Mouse (Mus musculus) hematopoietic stem cell, adult 5-6 weeks (primary cell): ENCODE measurements at regions not wholly inside any gene's neighbourhood (a gene's known extent, or its start where the extent isn't known, plus 50 kb on each side); places are given as distances from the start of the nearest gene placed in this dataset.

ENCODE experiments used
- ATAC-seq, 2 experiments: fragments of 125-278 bp in 1 of 2; replicated peaks in 1 of 2; 2 replicates each; pipeline ENCODE4 v1.8.0; 2016 to 2017; ENCODE audit warnings: inconsistent platforms in 2 of 2, mild to moderate bottlenecking in 2 of 2, moderate number of reproducible peaks in 2 of 2, low read depth in 1 of 2, moderate TSS enrichment in 1 of 2; ENCODE audit not compliant: low FRiP score in 2 of 2, poor library complexity in 2 of 2, severe bottlenecking in 2 of 2, insufficient read depth in 1 of 2, low TSS enrichment in 1 of 2

DNA sequence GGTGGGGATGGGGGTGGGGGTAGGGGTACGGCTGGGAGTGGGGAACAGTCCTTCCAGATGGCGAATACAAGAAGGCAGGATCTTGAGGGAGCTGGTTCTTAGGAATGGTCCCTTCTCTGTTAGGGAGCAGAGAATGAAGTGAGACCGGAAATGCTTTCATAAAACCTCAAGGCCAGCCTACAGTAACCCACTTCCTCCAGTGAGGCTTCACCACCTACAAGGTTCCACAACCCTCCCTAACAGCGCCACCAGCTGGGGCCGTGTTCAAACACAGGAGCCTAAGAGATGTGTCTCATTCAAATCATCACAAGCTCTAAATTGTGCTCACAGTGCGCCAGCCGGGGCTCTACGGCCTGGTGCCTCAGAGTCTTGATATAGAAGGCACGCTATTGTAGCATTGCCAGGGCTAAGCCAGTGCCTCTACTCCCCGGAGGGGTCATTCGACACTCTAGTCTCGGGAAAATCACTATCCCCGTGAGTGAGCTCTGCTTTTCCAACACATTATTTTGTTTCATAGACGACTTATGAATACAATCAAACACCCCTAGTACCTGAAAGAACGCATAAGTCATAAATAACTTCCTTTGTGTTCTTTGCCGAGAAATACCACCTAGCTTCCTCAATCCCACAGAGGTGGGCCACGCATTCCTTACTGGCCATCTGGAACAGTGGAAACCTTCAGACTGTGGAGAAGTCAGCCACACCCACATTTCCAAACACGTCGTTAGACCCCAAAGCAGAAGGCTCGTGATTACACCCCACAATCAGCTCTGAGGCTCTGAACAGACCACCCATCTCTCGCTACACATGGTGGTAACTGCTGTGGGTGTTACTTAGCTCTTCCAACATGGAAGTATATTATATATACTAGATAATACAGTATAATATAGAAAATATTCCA, 209.3 kb upstream of the Tgfbr2 start:
- peak; percentile 92 to 96 for ATAC-seq

DNA sequence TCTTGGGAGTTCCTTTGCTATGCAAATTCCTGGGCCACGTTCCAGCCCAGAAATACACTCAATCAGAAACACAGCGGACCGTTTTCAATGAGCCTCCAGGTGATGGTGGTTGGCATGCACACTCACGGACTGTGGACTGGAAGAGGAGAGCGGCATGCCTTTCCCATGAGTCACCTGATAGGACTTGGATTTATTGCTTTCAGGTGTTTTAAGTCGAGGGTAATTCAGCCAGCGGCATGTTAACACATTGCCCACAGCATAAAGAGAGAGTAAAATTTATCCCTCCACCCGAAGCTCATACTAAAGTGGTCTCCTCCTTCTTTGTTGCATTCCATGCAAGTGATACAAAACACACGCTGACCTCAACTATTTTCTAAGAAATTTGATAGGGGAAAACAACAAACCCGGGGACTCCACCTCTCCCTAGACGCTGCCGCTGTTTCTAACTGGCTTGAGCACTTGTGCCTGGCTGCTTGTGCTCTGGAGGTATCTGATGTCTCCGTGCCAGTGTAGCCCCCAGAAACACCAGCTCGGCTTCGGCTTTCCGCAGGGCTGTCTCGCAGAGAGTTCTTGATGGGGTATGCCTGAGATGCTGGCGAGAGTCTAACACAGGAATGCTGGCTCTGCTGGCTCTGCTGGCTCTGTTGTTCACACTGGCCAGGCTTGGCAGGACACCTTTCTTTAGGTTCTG, 208.4 kb upstream of the Tgfbr2 start:
- 0 out of 4 replicates have a peak, but pooled peaks have one; percentile 0 to 15 for ATAC-seq

DNA sequence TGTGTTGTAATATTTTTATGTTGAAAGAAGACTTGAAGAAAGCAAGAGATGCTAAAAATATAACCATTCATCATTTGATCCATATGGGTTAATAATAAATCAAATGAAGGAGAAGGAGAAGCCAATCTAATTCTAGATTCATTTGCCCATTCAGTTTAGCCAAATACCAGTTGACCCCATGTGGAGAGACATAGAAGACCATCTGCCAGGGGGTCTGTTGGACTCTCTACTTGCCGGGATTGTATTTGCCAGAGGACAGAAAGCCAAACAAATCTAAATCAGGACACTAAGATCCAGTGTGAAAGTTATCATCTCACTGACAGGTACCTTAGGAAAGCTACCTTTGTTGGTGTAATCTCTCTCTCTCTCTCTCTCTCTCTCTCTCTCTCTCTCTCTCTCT, 202.5 kb upstream of the Tgfbr2 start:
- no peak for ATAC-seq

DNA sequence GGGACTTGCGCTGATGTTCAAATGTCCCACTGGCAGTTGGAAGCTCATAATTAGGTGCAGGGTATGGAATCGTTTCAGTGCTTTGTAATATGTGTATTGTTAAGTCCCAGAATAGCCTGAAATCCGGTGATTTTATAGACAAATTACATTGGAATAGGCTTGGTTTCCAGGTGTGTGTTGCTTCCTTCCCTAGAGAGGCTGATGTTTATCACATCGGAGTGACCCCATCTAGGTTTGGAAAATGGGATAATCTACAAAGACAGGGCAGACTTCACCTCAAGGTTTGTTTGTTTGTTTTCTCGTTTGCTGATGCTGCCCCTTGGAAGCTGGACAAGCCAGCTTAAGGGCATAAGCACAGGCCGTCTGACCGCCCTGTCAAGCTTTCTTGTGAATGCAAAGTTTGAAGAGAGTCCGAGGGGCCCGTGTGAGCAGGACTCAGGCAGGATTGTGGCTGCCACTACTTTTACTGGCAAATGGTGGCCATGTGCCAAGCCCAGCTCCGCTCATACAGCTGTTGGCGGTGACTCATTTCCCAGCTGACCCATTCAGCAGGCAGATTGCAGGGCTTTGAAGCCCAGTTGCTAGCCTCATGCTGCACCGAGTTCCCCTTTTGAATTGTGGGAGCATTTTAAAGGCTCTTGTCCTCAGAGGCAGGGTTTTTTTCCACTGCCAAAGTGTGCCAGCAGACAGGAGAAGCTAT, 200.6 kb upstream of the Tgfbr2 start:
- ATAC-seq: peak; percentile 97 to 98

DNA sequence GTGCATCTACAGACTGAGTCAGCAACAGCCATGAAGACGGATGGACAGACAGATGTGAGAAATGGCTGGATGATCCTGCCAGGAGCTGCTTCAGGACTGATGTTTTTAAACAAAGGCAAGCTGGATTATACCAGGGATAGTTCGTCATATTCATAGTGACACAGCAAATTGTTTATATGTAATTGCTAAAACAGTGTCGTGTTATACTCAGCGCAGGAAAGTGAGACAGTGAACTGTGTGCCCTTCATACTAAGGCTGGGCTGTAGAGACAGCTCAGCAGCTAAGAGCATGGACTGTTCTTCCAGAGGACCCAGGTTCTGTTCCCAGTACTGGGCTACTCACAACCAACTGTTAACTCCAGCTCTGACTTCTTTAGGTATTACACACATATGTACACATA, 199.2 kb upstream of the Tgfbr2 start:
- no peak for ATAC-seq

DNA sequence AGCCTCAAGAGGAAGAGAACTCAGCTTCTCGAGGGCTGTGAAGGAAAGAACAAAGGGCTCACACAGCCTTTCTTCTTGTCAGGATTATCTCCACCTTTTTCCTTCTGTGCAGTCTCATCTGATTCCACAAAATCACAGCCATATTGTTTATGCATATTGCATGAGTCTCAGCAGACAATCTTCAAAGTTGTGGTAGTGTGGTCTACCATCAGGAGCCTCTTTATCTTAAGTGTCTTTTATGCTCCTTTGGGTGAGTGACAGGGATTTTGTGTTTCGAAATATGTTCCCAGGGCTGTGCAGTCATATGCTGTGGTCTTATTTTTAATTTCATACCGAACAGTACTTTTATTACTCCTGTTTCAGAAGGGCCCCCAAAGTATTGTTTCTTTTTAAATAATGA, 198.2 kb upstream of the Tgfbr2 start:
- ATAC-seq: no peak

DNA sequence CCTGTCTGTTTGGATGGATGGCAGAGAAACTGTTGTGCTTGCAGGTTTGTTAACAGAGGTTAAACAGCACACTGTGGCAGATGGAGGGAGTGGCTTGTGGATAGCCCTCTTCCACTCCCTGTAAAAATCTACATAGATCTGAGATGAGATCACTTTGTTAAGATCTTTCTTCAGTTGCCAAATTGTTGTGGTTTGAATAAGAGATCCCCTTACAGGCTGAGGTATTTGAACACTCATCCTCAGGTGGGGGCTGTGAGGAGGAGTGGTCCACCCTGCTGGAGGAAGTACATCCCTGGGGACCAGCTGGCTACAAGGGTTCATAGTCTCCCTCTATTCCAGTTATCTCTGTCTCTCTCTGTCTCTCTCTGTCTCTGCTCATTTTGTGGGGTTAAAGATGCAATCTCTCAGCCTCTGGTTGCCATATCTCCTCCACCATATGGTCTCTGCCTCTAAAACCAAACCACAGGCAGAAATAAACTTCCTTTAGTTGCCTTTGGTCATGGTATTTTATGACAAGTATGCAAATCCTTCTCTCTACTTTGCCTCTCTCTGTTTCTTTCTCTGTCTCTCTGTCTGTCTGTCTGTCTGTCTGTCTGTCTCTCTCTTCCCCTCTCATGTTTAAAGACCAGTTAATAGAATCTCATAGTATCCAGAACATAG, 194.0 kb upstream of the Tgfbr2 start:
- ATAC-seq: peak; percentile 66 to 74

DNA sequence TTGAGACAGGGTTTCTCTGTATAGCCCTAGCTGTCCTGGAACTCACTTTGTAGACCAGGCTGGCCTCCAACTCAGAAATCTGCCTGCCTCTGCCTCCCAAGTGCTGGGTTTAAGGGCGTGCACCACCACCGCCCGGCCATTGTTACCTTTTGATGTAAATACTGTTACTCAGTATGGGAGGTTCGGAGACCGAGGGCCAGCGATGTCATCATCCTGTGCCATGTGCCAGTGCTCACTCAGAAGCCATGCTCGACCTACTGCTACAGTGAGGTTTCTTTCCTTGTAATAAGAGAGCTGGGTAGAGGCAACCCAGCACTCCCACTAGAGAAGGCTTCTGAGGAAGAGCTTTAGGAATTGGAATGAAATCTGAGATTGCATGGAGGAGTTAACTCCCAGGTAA, 191.6 kb upstream of the Tgfbr2 start:
- ATAC-seq: no peak

DNA sequence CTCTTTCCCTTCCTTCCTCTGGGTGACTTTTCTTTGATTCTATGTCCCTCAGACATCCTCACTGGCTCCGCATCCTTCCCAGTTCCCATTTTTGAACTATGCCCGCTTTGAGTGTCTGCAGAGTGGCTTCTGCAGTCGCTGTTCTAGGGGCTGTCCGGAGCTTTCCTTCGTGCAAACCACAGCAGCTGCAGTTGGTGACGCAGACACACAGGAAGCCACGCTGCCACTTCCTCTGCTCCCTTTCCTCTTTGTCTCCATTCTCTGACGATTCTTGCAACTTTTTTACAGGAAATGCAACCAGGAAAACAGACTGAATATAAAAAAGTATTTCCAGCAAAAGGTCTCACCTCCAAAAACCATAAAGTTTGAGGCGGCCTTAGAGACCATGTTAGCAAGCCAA, 191.0 kb upstream of the Tgfbr2 start:
- ATAC-seq: peak; percentile 83 to 87

DNA sequence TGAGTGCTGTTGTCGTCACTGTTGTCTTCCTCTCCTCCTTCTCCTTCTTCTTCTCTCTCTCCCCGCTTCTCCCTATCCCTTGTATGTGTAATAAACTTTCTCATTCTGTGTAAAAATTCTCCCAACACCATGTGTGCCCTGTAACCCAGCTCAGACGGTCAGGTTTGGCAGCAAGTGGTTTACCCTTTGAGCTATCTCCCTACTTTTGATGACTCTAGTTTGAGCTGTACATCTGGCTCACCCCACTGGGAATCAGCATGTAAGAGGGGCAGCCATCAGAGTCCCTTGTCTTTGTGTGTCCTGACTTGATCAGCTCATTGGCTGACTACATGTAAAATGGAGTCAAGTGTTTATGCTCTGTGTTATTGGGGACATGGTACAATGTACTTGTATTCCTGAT, 190.5 kb upstream of the Tgfbr2 start:
- peak; percentile 2 to 15; a peak in 3 of 4 replicates for ATAC-seq

DNA sequence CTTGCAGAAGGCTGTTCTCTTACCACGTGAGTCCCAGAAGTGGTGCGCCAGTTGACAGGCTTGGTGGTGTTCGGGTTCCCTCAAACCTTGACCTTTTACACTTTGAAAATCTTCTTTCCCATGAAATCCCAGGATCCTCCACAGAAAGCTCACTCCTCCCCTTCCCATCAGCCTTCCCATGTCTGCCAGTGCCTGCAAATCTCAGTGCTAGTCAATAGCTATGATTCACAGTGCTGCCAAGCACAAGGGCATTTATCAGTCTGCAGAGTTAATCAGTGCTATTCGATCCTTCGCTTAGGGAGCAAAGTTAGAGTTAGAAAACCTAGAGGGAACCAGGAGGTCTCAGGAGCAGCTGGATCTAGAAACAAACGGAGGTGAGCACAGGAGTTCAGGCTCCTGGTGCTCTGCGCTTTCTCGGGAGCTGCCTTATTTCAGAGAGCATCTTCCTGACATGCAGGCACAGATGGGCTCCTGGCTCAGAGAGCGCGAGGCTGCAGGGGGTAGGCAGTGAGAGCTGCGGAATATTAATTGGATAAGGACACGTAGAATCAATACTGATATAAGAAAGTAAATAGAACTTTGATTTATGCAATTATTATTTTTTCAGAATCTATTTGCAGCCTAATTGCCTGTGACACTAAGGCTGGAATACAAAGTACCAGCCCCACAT, 190.0 kb upstream of the Tgfbr2 start:
- no peak for ATAC-seq

DNA sequence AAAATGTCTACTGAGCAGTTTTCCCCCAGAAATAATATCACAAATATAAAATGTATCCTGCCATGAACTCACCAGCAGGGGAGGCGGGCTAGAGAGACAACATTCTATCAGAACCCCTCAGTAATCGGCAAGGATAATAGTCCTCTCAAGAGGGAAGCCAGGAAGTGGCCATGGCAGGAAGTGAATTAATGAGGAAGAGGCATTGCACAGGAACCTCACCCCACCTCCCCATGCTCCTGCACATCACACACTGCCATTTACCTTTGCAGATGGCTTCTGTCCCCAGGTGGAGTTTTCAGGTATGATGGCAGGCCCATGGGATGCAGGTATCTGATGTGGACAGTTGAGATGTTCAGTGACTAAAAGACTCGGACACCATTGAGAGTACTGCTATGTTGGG, 185.9 kb upstream of the Tgfbr2 start:
- peak in 1 of 2 experiments; percentile 31; a peak in 1 of 4 replicates for ATAC-seq

DNA sequence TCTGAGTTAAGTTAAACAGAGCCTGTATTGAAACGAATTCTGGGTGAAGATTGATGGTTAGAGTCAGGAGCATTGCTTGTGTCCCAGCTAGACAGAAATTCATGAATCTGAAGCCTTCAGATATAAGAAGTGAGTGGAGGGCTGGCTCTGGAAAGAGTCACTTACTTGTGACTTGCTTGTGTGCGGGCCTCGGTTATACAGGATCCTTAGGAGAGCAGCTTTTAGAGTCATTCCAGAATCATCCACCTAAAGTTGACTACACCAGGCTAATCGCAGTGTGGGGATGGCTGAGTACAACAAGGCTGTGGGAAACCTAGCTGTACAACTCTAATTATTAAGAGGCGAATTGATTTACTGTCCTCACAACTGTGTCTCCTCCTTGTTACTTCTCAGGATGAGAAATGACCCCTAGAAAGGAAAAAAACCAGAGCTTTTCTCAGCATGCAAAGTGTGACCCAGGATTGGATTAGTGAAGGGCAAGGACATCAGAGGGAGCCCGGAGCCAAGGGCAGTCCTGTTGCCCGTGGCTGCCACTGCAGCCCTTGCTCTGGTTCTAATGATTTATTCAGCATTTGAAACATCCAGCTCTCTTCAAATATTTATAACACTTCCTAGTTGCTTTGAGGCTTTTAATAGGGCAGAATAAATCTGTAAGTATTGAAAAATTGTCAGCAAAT, 179.0 kb upstream of the Tgfbr2 start:
- no peak for ATAC-seq

DNA sequence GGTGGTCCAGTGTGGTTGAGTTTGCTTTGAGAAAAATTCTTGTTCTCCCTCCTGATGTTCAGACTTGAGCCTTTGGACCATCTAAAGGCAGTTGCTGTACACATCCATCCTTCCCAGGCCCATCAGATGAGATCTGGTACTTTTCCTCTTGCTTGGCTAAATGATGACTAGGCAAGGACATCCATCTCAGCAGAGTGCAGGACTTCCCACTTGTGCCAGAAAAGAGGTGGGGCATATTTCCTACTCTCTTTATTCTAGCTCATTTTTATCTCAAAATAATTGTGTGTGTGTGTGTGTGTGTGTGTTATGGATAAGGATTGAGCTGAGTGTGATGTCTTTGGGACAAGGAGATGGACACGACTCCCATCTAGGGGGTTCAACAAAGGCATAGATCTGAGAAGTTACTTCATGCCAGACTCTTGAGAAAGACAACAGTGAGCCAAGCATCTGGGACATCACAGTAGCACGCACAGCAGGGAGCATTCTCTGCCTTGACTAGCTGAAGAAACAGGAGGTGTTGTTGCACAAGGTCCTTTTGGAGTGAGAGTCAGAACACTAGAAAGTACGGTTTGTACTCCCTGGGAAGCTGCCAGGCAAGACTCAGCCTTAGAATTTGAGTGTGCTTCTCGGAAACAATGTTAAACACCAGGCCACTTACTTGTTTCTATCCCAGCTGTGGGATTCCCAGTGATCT, 177.8 kb upstream of the Tgfbr2 start:
- peak in 1 of 2 experiments; percentile 64; a peak in 1 of 4 replicates for ATAC-seq

DNA sequence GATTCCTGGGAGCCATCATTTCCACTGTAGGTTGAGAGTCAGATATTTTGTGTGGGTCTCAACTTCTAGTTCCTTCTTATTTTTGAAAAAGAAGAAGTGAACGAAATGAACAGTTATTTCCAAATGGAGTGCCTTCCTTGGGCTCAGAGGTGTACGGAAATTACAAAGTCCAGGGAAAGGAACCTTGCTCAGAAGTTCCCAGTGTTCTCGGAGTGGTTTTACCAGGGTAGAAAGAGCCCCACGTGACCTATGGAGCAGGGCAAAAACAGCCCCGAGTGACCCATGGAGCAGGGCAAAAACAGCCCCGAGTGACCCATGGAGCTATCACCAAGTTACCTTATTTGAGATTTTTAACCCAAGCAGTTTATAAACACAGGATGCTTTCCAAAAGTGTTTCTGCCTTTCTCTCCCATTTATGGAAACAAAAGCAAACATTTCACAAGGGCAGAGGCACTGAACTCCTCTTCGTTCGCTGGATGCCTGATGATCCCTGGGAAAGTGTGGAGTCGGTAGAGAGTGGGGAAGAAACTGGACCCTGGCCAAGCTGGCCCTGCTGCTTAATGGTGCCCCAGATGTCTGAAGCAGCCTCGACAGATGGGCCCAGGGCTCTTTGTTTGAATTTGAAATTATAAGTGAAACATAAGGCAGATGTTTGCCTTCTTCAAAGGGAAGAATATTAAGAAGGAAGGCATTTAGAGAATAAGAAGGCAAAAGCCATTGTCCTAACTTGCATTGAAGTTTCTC, 175.8 kb upstream of the Tgfbr2 start:
- peak; percentile 42 to 51; a peak in 2 of 4 replicates for ATAC-seq
